Mouse (Mus musculus): ENCODE data around the gene Msx2.

Msx2 gene

DNA sequence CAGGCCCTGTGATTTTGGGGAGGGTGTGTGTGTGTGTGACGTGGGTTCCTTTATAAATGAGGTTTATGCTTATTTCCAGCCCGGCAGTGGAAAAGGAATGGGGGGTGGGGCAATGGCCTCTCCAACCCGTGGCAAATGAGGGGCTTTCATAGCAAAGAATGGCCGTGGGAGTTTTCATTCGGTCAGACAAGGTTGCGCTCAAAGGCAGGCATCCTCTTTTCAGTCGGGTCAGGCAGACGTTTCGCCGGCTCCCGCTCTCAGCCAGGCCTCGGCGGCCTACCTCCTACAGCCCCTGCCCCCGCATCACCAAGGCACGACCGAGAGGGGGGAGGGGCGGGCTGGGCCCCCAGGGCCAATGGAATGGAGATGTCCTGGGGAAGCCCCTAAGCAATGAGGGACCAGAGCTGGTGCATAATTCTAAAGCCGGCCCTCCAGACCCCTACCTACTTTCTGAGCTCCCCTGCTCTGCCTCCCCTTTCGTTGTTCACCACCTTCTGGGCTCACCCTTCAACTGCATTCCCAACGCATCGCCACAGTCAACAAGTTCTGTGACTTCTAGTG is 8.4 kb downstream of the Msx2 start:
- DNase-seq = no peak

- DNase-seq = no peak
These were observed 8.9 kb downstream of the Msx2 start for GRCm38 (mm10) chr13:53463946-53464345.

- DNase-seq = no peak
These were observed 9.8 kb downstream of the Msx2 start for GRCm38 (mm10) chr13:53463037-53463436.

- no peak for DNase-seq
These were observed 10.3 kb downstream of the Msx2 start for GRCm38 (mm10) chr13:53462649-53462970.

DNA sequence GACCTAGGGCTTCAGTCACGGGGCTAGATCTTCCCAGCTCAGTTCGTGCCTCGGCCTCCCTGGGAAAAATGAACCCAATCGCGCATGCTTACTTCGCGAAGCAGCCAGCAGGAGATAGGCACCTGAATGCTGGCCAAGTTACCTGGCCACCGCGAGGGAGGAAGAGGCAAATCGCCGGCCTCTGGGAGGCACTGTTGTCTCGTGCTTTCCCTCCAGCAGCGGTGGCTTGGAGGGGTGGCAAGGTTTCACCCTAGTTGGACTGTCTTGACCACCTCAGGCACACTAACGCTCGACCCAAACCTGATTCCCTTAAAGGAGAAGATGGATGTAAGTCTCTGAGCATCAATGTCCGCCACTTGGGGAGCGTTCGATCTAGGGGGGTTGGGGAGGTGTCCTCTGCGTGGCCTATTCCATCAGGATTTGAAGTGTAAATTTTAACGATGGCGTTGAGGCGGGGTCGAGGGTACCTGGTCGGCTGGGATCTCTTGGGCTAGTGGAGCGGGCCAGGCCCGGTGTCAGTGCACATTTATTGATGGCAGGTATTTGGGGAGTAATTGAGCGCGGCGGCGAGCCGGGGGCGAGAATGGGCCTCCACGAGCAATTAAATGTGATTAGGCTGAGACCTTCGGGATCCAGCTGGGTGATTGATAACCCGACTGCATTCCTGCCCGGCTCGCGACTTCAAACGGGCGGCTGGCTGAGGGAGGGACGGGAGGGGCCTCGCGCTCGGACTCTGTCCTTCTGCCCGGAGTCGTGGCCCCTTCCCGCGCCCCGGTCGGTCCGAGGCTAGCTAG is 10.8 kb downstream of the Msx2 start:
- peak; percentile 32 for DNase-seq

- DNase-seq = no peak
These were observed 11.5 kb downstream of the Msx2 start for GRCm38 (mm10) chr13:53461346-53461745.

DNA sequence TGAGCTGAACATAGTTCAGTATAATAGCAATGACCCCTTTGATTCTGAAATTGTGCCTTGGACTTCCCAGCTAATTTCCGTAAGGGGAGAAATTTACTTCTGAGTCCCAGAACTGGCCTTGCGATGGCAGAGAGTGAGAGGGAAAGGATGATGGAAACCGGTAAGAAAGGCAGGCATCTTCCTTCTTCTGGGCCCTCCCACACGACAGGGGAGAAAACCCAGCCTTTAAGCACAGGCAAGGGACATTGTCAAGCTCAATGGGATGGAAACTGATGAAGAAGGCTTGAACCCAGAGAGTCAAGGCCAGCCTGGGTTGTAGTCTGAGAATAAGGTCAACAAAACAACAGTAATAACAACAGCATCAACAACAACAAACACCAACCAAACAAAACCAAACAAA is 14.1 kb downstream of the Msx2 start:
- no peak for DNase-seq

GRCm38 (mm10) chr13:53454794-53455672 is 17.8 kb downstream of the Msx2 start:
- no peak for DNase-seq

GRCm38 (mm10) chr13:53453927-53454326 is 18.9 kb downstream of the Msx2 start:
- DNase-seq = no peak

DNA sequence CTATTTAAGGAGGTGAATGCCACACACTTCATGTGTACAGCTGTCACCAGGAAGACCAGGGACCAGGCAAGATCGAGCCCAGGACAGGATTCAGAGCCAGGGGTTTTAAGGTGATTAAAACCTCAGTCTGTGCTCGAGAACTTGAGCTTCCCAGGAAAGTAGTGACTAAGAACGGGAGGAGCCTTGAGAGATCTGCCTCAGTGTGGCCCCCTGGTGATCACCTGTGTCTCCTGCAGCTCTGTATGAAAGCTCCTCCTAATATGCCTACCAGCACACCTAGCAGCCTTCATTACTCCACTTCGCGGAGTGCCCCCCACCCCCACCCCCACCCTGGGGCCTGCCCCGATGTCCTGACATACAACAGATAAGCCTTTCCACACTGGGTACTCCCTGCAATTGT is 25.3 kb downstream of the Msx2 start:
- peak; percentile 24 for DNase-seq

DNA sequence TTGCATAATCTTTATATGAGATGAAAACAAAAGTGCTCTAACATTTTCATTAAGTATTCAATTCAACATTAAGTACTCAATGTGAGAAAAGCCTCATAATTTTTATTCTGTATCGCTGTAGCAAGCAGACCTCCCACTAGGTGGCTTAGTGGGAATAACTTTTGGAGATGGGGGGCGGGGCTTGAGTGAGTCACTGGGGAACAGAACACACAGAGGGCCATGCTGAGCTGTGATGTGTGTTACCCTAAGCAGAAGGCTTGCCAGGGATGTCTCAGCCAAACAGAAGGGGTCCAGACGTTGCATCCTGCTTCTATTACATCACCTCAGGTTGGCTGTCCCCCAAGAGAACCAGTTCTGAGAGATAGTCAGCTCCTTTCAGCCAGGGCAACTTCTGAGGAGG is 29.3 kb downstream of the Msx2 start:
- peak; percentile 42 for DNase-seq

GRCm38 (mm10) chr13:53442168-53442980 is 30.5 kb downstream of the Msx2 start:
- DNase-seq = peak; percentile 10

- no peak for DNase-seq
These were observed 31.4 kb downstream of the Msx2 start for GRCm38 (mm10) chr13:53441307-53442028.

- DNase-seq = no peak
These were observed 32.9 kb downstream of the Msx2 start for GRCm38 (mm10) chr13:53439957-53440356.

- peak; percentile 83 for DNase-seq
These were observed 46.4 kb downstream of the Msx2 start for GRCm38 (mm10) chr13:53426507-53426906.

DNA sequence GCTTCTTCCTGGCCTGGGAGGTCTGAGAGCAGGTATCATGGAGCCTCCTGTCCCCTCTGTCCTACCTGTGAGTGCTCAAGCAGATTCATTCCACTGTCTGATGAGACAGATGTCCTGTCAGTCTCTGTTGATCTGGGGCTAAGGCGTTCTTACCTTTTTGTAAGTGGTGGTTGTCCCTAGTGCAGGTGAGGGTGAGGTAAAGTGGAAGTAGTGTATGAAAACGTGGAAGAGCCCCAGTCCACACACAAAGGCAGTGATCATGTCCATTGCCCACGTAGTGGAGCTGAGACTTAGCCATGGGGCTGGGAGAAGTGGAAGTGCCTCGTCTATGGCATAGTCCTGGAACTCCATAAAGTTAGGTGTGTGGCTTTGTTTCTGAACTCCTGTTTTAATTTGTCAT is 51.7 kb downstream of the Msx2 start:
- no peak for DNase-seq

DNA sequence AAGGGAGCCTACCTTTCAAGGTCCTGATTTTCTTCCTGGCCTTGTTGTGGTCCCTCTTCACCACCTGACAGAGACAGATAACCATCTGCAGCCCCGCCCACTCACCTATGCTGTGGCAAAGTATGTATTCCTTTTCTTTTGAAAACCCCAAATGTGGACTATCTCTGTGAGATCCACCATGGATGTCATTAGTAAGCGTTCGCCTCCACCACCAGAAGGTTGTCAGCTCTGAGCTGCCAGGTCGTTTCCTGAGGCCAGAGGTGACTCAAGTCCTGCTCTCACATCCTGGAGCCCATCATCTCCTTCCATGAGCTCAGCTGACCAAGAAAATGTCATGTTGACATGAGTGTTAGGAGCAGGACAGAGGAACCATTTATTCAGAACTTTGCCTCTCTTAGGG is 52.1 kb downstream of the Msx2 start:
- DNase-seq = no peak

GRCm38 (mm10) chr13:53419681-53420080 is 53.2 kb downstream of the Msx2 start:
- no peak for DNase-seq

- DNase-seq = no peak
These were observed 55.2 kb downstream of the Msx2 start for GRCm38 (mm10) chr13:53417701-53418100.

All from kidney, postnatal 14 days (tissue).